Mouse (Mus musculus) testis, adult 2 months (tissue): ENCODE results near the gene P4ha1. TPM values are rescaled to one million over a fixed set of nuclear protein-coding genes. Genes with fewer than 3 reads are reported as not detected.

Experiments used
- H3K27ac ChIP-seq: fragments of 200-500 bp; 2 replicates; pipeline ENCODE4 v1.5.1; 2012; ENCODE audit warnings: low read depth, low read length; ENCODE audit not compliant: control insufficient read depth, insufficient read depth
- H3K27me3 ChIP-seq: fragments of 200-500 bp; 2 replicates; pipeline ENCODE4 v1.6.1; 2012; ENCODE audit warnings: mild to moderate bottlenecking, low read length, moderate library complexity; ENCODE audit not compliant: control insufficient read depth, insufficient read depth
- H3K36me3 ChIP-seq: fragments of 200-500 bp; 2 replicates; pipeline ENCODE4 v1.6.1; 2012; ENCODE audit warnings: mild to moderate bottlenecking, low read length; ENCODE audit not compliant: control insufficient read depth, insufficient read depth
- H3K4me1 ChIP-seq: fragments of 200-500 bp; 2 replicates; pipeline ENCODE4 v1.6.1; 2012; ENCODE audit warnings: low read length; ENCODE audit not compliant: control insufficient read depth, insufficient read depth
- H3K4me3 ChIP-seq: fragments of 200-500 bp; 2 replicates; pipeline ENCODE4 v1.5.1; 2012; ENCODE audit warnings: low read depth, mild to moderate bottlenecking, low read length, moderate library complexity, mixed read lengths; ENCODE audit not compliant: control insufficient read depth
- CTCF ChIP-seq: fragments of 200-500 bp; IDR thresholded peaks from 2 replicates; pipeline ENCODE4 v1.5.1; 2012; ENCODE audit warnings: low read depth, mild to moderate bottlenecking, inconsistent platforms, low read length, moderate library complexity; ENCODE audit not compliant: control insufficient read depth, insufficient read depth, insufficient replicate concordance
- POLR2A ChIP-seq: fragments of 200-500 bp; IDR thresholded peaks from 2 replicates; pipeline ENCODE4 v1.6.1; 2012; ENCODE audit warnings: low read depth, mild to moderate bottlenecking, inconsistent platforms, low read length, moderate library complexity; ENCODE audit not compliant: control insufficient read depth
- polyA plus RNA-seq: library from polyadenylated mRNA; depleted of rRNA; stranded (reverse); fragments of >200 nt; gene quantifications from 2 replicates; pipeline ENCODE4 v1.2.3, GENCODE M21; 2012

The P4ha1 gene
- polyA plus RNA-seq, 1 experiment = 6.9 TPM

GRCm38 (mm10) chr10:59322271-59322670 lies 825 bp upstream of the P4ha1 start:
- Histone ChIP-seq H3K36me3 (no peaks in the 10 kb centered on the region), H3K27me3 (no peaks in the 10 kb centered on the region), H3K4me3 (no peak overlapping the region), H3K4me1 (peaks cover 10% of the 10 kb centered on the region), H3K27ac (no peak overlapping the region)
- TF ChIP-seq CTCF (no peak), POLR2A (no peak)

- Histone ChIP-seq H3K27ac (peak overlapping the region; percentile 60), H3K4me3 (peak overlapping the region; percentile 80), H3K27me3 (no peaks in the 10 kb centered on the region), H3K36me3 (no peaks in the 10 kb centered on the region), H3K4me1 (peaks cover 10% of the 10 kb centered on the region)
- TF ChIP-seq CTCF (no peak), POLR2A (no peak)
Measured at GRCm38 (mm10) chr10:59323488-59324161, 529 bp downstream of the P4ha1 start.

- Histone ChIP-seq H3K36me3 (no peaks in the 10 kb centered on the region), H3K27ac (no peak overlapping the region; the same call in 1 of the 2 replicates), H3K4me3 (peak overlapping the region; percentile 80), H3K4me1 (peaks cover 10% of the 10 kb centered on the region), H3K27me3 (no peaks in the 10 kb centered on the region)
- TF ChIP-seq CTCF (no peak), POLR2A (no peak)
Measured at GRCm38 (mm10) chr10:59324311-59325165, 1.4 kb downstream of the P4ha1 start.

- Histone ChIP-seq H3K27me3 (no peaks in the 10 kb centered on the region), H3K36me3 (no peaks in the 10 kb centered on the region), H3K27ac (no peak overlapping the region), H3K4me1 (peaks cover 10% of the 10 kb centered on the region), H3K4me3 (no peak overlapping the region)
- no peak for TF ChIP-seq CTCF
- no peak for TF ChIP-seq POLR2A
Measured at GRCm38 (mm10) chr10:59326612-59327315, 3.7 kb downstream of the P4ha1 start.

- Histone ChIP-seq H3K27me3 (no peaks in the 10 kb centered on the region), H3K36me3 (no peaks in the 10 kb centered on the region), H3K27ac (no peak overlapping the region), H3K4me3 (no peak overlapping the region), H3K4me1 (peaks cover 7% of the 10 kb centered on the region)
- TF ChIP-seq CTCF (no peak), POLR2A (no peak)
Measured at GRCm38 (mm10) chr10:59327316-59327710, 4.2 kb downstream of the P4ha1 start.

- H3K4me3 ChIP-seq = no peak overlapping the region
- TF ChIP-seq POLR2A = no peak
- H3K27me3 ChIP-seq = no peaks in the 10 kb centered on the region
- peaks cover 3% of the 10 kb centered on the region; the same call in 1 of the 2 replicates for H3K4me1 ChIP-seq
- H3K36me3 ChIP-seq = no peaks in the 10 kb centered on the region
- no peak overlapping the region; the same call in 1 of the 2 replicates for H3K27ac ChIP-seq
Measured at GRCm38 (mm10) chr10:59331546-59332256, 8.6 kb downstream of the P4ha1 start.
